Mouse (Mus musculus) G1E (cell line): ENCODE measurements around the gene Acsbg1. TPM values are rescaled to one million over a fixed set of nuclear protein-coding genes. Genes with fewer than 3 reads are reported as not detected.

ENCODE experiments used
- ATAC-seq: 2 replicates; pipeline ENCODE4 v1.8.0; 2016; ENCODE audit warnings: mild to moderate bottlenecking; ENCODE audit not compliant: insufficient number of reproducible peaks, poor library complexity, low FRiP score, severe bottlenecking; ENCODE audit errors: extremely low read depth
- DNase-seq: peaks from one replicate; pipeline ENCODE4 v3.0.0; 2012; ENCODE audit warnings: low spot score
- H3K27me3 ChIP-seq: 2 replicates; pipeline ENCODE4 v1.6.1; 2012; ENCODE audit warnings: mild to moderate bottlenecking, low read length, inconsistent platforms; ENCODE audit not compliant: insufficient read depth
- H3K36me3 ChIP-seq: replicated peaks from 2 replicates; pipeline ENCODE3; 2012; ENCODE audit warnings: mild to moderate bottlenecking, inconsistent platforms
- H3K4me1 ChIP-seq: 2 replicates; pipeline ENCODE4 v1.6.1; 2012; ENCODE audit warnings: low read depth, low read length, inconsistent platforms, mixed read lengths; ENCODE audit not compliant: insufficient read depth
- H3K4me3 ChIP-seq: 2 replicates; pipeline ENCODE4 v1.5.1; 2012; ENCODE audit warnings: low read depth, mild to moderate bottlenecking, inconsistent platforms, low read length, moderate library complexity, mixed read lengths
- H3K9me3 ChIP-seq: replicated peaks from 2 replicates; pipeline ENCODE4 v1.6.1; 2012; ENCODE audit warnings: inconsistent platforms
- CTCF ChIP-seq: IDR thresholded peaks from 2 replicates; pipeline ENCODE4 v1.5.1; 2012; ENCODE audit warnings: low read depth, low read length, inconsistent platforms, mixed read lengths
- GATA1 ChIP-seq: IDR thresholded peaks from 2 replicates; pipeline ENCODE4 v1.6.1; 2012; ENCODE audit warnings: borderline replicate concordance, low read length, inconsistent platforms, mixed read lengths
- GATA2 ChIP-seq: IDR thresholded peaks from 2 replicates; pipeline ENCODE4 v1.6.1; 2012; ENCODE audit warnings: low read depth, low read length, inconsistent platforms, borderline replicate concordance
- POLR2AphosphoS5 ChIP-seq: IDR thresholded peaks from 2 replicates; pipeline ENCODE4 v1.6.1; 2012; ENCODE audit warnings: low read depth, low read length, inconsistent platforms; ENCODE audit not compliant: insufficient replicate concordance
- TAL1 ChIP-seq: conservative IDR thresholded peaks from 2 replicates; pipeline ENCODE4 v1.6.1; 2012; ENCODE audit warnings: low read depth, low read length, inconsistent platforms, mixed read lengths
- polyA plus RNA-seq: library from polyadenylated mRNA; stranded (reverse); fragments of >175 nt; gene quantifications from 2 replicates; pipeline ENCODE4 v1.2.3, GENCODE M21; 2012
- total RNA-seq, 2 experiments: library from RNA; stranded (forward) in 1 of 2; stranded (reverse) in 1 of 2; fragments of 200-1000 nt in 1 of 2; fragments of >200 nt in 1 of 2; fragmentation: Nextera tagmentation in 1 of 2; gene quantifications; 2 replicates each; pipeline ENCODE4 v1.2.3; 2014 to 2017

Acsbg1 gene
- total and polyA plus RNA-seq, 3 experiments = 0.03 to 0.38 TPM; not detected in 1

DNA sequence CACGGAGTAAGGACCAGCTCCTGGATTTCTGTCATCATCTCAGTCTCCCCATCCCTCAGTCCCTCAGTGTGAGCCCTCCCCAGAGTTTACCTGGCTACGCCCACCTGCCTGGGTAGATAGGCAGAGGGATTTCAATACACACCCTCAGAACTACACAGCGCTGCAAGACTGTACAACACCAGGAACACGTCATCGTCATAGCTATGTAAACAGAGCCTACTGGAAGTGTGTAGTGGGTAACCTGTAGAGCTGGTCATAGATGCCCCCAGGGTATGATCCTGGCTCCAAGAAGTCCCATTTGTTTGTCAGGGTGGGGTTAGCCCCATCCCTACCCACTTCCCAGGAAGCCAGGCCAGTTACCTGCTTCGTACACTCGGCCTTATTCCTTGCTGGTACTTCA lies 18.5 kb downstream of the Acsbg1 start:
- no peak for ATAC-seq
- DNase-seq = no peak

DNA sequence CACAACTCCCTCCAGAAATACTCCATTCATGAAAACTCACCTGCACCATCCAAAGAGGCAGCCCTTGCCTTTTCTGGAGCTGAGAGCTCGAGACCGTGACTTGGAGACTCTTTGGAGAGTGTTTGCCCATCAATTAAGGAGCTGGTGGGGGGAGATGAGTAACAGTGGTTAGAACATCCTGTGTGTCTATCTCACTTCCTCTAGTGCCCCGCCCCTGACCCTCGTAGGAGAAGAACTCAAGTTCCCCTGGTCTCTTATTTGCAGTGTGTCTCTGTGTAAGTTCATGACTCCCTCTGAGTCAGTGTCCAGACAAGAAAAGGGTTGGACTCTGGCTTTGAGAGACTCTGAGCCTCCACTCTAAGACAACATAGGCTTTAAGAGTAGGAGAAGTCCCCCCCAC lies 19.1 kb downstream of the Acsbg1 start:
- H3K36me3 ChIP-seq = no peaks in the 10 kb centered on the region
- H3K4me1 ChIP-seq = peaks cover 2% of the 10 kb centered on the region; the same call in 1 of the 2 replicates
- H3K4me3 ChIP-seq = no peak overlapping the region
- TF ChIP-seq POLR2AphosphoS5 (no peak), GATA1 (no peak), TAL1 (no peak), GATA2 (no peak), CTCF (no peak)
- H3K9me3 ChIP-seq = no peaks in the 10 kb centered on the region
- no peak for ATAC-seq
- DNase-seq = no peak
- peaks cover 22% of the 10 kb centered on the region for H3K27me3 ChIP-seq

More for the DNA sequence above, 18.5 kb downstream of the Acsbg1 start:
- H3K36me3 ChIP-seq = no peaks in the 10 kb centered on the region
- H3K4me1 ChIP-seq = peaks cover 2% of the 10 kb centered on the region; the same call in 1 of the 2 replicates
- H3K9me3 ChIP-seq = no peaks in the 10 kb centered on the region
- no peak overlapping the region for H3K4me3 ChIP-seq
- no peak for TF ChIP-seq GATA2
- TF ChIP-seq GATA1 = no peak
- no peak for TF ChIP-seq POLR2AphosphoS5
- no peak for TF ChIP-seq TAL1
- no peak for TF ChIP-seq CTCF
- H3K27me3 ChIP-seq = peaks cover 24% of the 10 kb centered on the region

DNA sequence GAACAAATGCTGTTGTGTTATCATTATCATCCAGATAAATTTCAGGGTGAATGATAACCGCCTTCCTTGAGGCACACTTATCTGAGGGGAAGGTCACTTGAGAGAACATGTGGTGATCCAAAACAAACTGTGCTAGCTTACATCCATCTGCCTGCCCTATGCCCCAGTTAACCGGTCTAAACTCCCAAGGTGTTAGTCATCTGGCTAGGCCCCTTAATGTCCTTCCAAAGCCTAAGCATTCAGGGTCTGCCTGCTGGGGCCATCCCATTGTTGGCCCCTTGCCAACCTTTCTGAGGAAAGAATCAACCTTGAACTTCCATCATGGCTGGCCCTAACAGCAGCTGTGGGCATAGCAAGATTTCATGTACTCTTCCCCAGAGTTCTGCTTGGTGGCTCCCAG lies 19.5 kb downstream of the Acsbg1 start:
- TF ChIP-seq GATA1 = no peak
- TF ChIP-seq TAL1 = no peak
- no peak for TF ChIP-seq GATA2
- TF ChIP-seq CTCF = no peak
- TF ChIP-seq POLR2AphosphoS5 = no peak
- ATAC-seq (no peak), DNase-seq (no peak)
- H3K9me3 ChIP-seq = no peaks in the 10 kb centered on the region
- H3K4me3 ChIP-seq = no peak overlapping the region
- H3K27me3 ChIP-seq = peaks cover 23% of the 10 kb centered on the region
- no peaks in the 10 kb centered on the region for H3K36me3 ChIP-seq
- peaks cover 2% of the 10 kb centered on the region; the same call in 1 of the 2 replicates for H3K4me1 ChIP-seq

DNA sequence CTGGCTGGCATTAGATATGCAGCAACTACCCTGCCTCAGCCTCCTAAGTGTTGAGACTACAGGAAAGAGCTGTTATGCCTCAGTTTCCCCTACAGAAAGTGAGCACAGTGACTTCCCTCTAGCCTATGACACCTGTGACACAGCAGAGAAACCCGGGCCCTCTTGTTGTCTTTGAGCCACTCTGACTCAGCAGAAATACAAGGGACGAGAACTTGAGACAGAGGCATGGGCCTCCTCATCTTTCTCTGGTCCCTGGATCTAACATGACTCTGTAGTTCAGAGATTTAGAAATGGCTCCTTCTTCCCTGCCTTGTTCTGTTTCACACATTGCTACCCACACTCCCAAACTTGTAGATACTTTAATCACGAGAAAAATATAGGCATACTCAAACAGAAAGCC lies 20.1 kb downstream of the Acsbg1 start:
- Histone ChIP-seq H3K27me3 (peaks cover 22% of the 10 kb centered on the region), H3K36me3 (no peaks in the 10 kb centered on the region), H3K9me3 (no peaks in the 10 kb centered on the region), H3K4me1 (peaks cover 2% of the 10 kb centered on the region; the same call in 1 of the 2 replicates), H3K4me3 (no peak overlapping the region)
- ATAC-seq = no peak
- no peak for DNase-seq
- no peak for TF ChIP-seq POLR2AphosphoS5
- TF ChIP-seq GATA2 = no peak
- no peak for TF ChIP-seq CTCF
- TF ChIP-seq GATA1 = no peak
- no peak for TF ChIP-seq TAL1

DNA sequence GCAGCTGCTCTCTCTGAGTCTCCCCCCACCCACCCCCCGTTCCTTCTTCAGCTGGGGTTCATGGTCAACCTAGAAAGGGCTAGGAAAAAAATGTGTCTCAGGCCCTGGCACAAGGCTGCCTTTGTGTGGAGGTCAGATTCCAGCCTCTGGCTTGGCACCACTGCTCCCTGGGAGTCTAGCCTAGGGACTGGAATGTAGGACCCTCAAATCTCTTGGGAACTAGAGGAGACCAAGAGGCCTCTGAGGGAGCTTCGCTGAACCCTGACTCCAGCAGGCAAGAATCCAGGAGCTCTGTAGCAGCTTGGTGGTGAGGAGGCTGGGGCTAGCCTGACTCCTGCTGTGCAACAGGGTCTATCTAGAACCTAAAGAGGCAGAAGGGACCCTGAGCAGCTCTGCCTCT lies 22.5 kb downstream of the Acsbg1 start:
- H3K4me1 ChIP-seq = peaks cover 2% of the 10 kb centered on the region; the same call in 1 of the 2 replicates
- DNase-seq (no peak), ATAC-seq (no peak)
- peaks cover 21% of the 10 kb centered on the region for H3K27me3 ChIP-seq
- TF ChIP-seq CTCF = no peak
- no peak for TF ChIP-seq GATA1
- no peak for TF ChIP-seq GATA2
- no peak for TF ChIP-seq TAL1
- no peak for TF ChIP-seq POLR2AphosphoS5
- H3K4me3 ChIP-seq = no peak overlapping the region
- H3K9me3 ChIP-seq = no peaks in the 10 kb centered on the region
- no peaks in the 10 kb centered on the region for H3K36me3 ChIP-seq

DNA sequence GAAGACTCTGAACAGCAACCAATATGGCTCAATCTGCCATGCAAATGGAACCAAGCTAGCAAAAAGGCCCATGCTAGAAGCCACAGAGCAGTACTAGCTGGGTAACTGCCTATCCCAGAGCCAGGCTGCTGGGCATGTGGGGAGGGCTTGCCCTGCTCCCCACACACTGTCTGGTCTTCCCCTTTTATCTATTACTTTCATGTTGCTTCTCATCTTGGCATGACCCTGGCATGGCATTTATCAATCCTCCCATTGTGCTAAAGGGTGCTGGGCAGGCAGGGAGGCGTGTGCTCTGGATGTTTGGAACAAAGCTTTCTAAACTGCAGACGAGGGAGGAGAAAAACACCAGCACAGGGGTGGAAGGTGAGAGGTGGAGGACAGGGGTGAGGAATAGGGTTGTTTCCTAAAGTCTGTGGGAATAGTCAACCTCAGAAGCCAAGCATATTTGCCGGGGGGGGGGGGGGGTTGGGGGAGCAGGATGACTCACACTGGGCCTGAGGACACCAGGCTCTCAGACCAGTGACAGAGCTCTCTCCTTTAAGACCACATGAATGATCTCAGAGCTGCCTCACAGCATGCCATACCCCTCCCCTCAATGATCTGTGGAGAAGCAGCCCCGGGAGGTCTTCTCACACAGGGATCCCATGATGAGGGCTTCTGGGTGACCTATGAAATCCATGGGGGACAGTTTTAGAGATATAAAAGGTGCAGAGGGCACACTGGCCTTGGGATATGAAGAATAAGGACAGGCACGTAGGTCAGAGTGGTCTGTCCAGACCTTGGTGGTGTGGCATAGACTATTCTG lies 24.0 kb downstream of the Acsbg1 start:
- TF ChIP-seq GATA1 (no peak), TAL1 (no peak), CTCF (no peak), POLR2AphosphoS5 (no peak)
- DNase-seq (no peak), ATAC-seq (no peak)
- H3K27me3 ChIP-seq = peaks cover 26% of the 10 kb centered on the region
- peaks cover 2% of the 10 kb centered on the region; the same call in 1 of the 2 replicates for H3K4me1 ChIP-seq
- H3K36me3 ChIP-seq = no peaks in the 10 kb centered on the region
- no peak overlapping the region for H3K4me3 ChIP-seq
- no peaks in the 10 kb centered on the region for H3K9me3 ChIP-seq
